Mouse (Mus musculus) erythroblast, embryonic 14.5 days (primary cell): ENCODE data around the gene Rab1a. TPM values are rescaled to one million over a fixed set of nuclear protein-coding genes. Genes with fewer than 3 reads are reported as not detected.

Source experiments
- H3K27me3 ChIP-seq: 2 replicates; pipeline ENCODE4 v1.6.1; 2012; ENCODE audit warnings: inconsistent platforms; ENCODE audit not compliant: control insufficient read depth
- H3K36me3 ChIP-seq: 2 replicates; pipeline ENCODE4 v1.6.1; 2012; ENCODE audit warnings: mild to moderate bottlenecking, inconsistent platforms; ENCODE audit not compliant: control insufficient read depth
- H3K4me1 ChIP-seq: 2 replicates; pipeline ENCODE4 v1.6.1; 2012; ENCODE audit warnings: inconsistent platforms; ENCODE audit not compliant: control insufficient read depth
- H3K4me3 ChIP-seq: replicated peaks from 2 replicates; pipeline ENCODE3; 2012; ENCODE audit warnings: moderate library complexity, mild to moderate bottlenecking, inconsistent platforms
- H3K9me3 ChIP-seq: 2 replicates; pipeline ENCODE4 v1.6.1; 2012; ENCODE audit warnings: low read length, inconsistent platforms, mixed read lengths; ENCODE audit not compliant: control insufficient read depth
- GATA1 ChIP-seq: IDR thresholded peaks from 2 replicates; pipeline ENCODE4 v1.6.1; 2012; ENCODE audit warnings: low read length, inconsistent platforms, mixed read lengths
- TAL1 ChIP-seq: IDR thresholded peaks from 3 replicates; pipeline ENCODE4 v1.6.1; 2012; ENCODE audit warnings: low read length, inconsistent platforms, mixed read lengths
- polyA plus RNA-seq: library from polyadenylated mRNA; stranded (reverse); fragments of >175 nt; gene quantifications from 2 replicates; pipeline ENCODE4 v1.2.3, GENCODE M21; 2012

Gene Rab1a
- polyA plus RNA-seq, 1 experiment: 2.8 TPM

- Histone ChIP-seq H3K4me3 (no peak overlapping the region), H3K9me3 (no peaks in the 10 kb centered on the region), H3K4me1 (peaks cover 4% of the 10 kb centered on the region), H3K27me3 (no peaks in the 10 kb centered on the region), H3K36me3 (no peaks in the 10 kb centered on the region)
- TF ChIP-seq TAL1: no peak
- no peak for TF ChIP-seq GATA1
These were observed 8.0 kb upstream of the Rab1a start for GRCm38 (mm10) chr11:20193100-20193736.

- H3K36me3 ChIP-seq: peaks cover 25% of the 10 kb centered on the region
- TF ChIP-seq TAL1: no peak
- TF ChIP-seq GATA1: no peak
- peak overlapping the region; percentile 89 for H3K4me3 ChIP-seq
- no peaks in the 10 kb centered on the region for H3K27me3 ChIP-seq
- peaks cover 52% of the 10 kb centered on the region for H3K4me1 ChIP-seq
- H3K9me3 ChIP-seq: no peaks in the 10 kb centered on the region
These were observed 449 bp downstream of the Rab1a start for GRCm38 (mm10) chr11:20201661-20202101.

GRCm38 (mm10) chr11:20202299-20203011 lies 1.2 kb downstream of the Rab1a start:
- Histone ChIP-seq H3K4me1 (peaks cover 51% of the 10 kb centered on the region), H3K36me3 (peaks cover 25% of the 10 kb centered on the region), H3K4me3 (peak overlapping the region; percentile 89), H3K27me3 (no peaks in the 10 kb centered on the region), H3K9me3 (no peaks in the 10 kb centered on the region)
- no peak for TF ChIP-seq TAL1
- TF ChIP-seq GATA1: no peak

- Histone ChIP-seq H3K4me3 (no peak overlapping the region), H3K4me1 (peaks cover 55% of the 10 kb centered on the region), H3K9me3 (no peaks in the 10 kb centered on the region), H3K27me3 (no peaks in the 10 kb centered on the region), H3K36me3 (peaks cover 31% of the 10 kb centered on the region)
- TF ChIP-seq GATA1: no peak
- TF ChIP-seq TAL1: no peak
These were observed 3.1 kb downstream of the Rab1a start for GRCm38 (mm10) chr11:20204321-20204720.

GRCm38 (mm10) chr11:20204870-20205446 lies 3.7 kb downstream of the Rab1a start:
- Histone ChIP-seq H3K4me1 (peaks cover 52% of the 10 kb centered on the region), H3K36me3 (peaks cover 32% of the 10 kb centered on the region), H3K4me3 (no peak overlapping the region), H3K9me3 (no peaks in the 10 kb centered on the region), H3K27me3 (no peaks in the 10 kb centered on the region)
- TF ChIP-seq TAL1 (no peak), GATA1 (no peak)

GRCm38 (mm10) chr11:20205538-20205937 lies 4.3 kb downstream of the Rab1a start:
- Histone ChIP-seq H3K27me3 (no peaks in the 10 kb centered on the region), H3K4me1 (peaks cover 50% of the 10 kb centered on the region), H3K9me3 (no peaks in the 10 kb centered on the region), H3K36me3 (peaks cover 35% of the 10 kb centered on the region), H3K4me3 (no peak overlapping the region)
- TF ChIP-seq TAL1 (no peak), GATA1 (no peak)

- Histone ChIP-seq H3K27me3 (no peaks in the 10 kb centered on the region), H3K4me3 (no peak overlapping the region), H3K36me3 (peaks cover 37% of the 10 kb centered on the region), H3K4me1 (peaks cover 55% of the 10 kb centered on the region), H3K9me3 (no peaks in the 10 kb centered on the region)
- TF ChIP-seq GATA1 (no peak), TAL1 (no peak)
These were observed 5.5 kb downstream of the Rab1a start for GRCm38 (mm10) chr11:20206626-20207223.

GRCm38 (mm10) chr11:20207589-20207988 lies 6.4 kb downstream of the Rab1a start:
- peaks cover 37% of the 10 kb centered on the region for H3K36me3 ChIP-seq
- H3K4me3 ChIP-seq: no peak overlapping the region
- peaks cover 52% of the 10 kb centered on the region for H3K4me1 ChIP-seq
- H3K27me3 ChIP-seq: no peaks in the 10 kb centered on the region
- no peaks in the 10 kb centered on the region for H3K9me3 ChIP-seq
- TF ChIP-seq GATA1: no peak

- Histone ChIP-seq H3K36me3 (peaks cover 40% of the 10 kb centered on the region), H3K9me3 (no peaks in the 10 kb centered on the region), H3K4me3 (no peak overlapping the region), H3K4me1 (peaks cover 26% of the 10 kb centered on the region), H3K27me3 (no peaks in the 10 kb centered on the region)
- TF ChIP-seq TAL1: no peak
- no peak for TF ChIP-seq GATA1
These were observed 10.6 kb downstream of the Rab1a start for GRCm38 (mm10) chr11:20211838-20212237.
